Mouse (Mus musculus): ENCODE results near the gene Cand2.
A peak's percentile ranks its signal among the peaks of the same experiment; 100 is the strongest.

The Cand2 gene

GRCm38 (mm10) chr6:115773966-115774413 is 348 bp upstream of the Cand2 start:
- DNase-seq (ENCODE audit: low read depth, low spot score): peak; percentile 77

GRCm38 (mm10) chr6:115775838-115776237 is 1.5 kb downstream of the Cand2 start:
- no peak for DNase-seq (ENCODE audit: low read depth, low spot score)

GRCm38 (mm10) chr6:115776363-115776762 is 2.0 kb downstream of the Cand2 start:
- no peak for DNase-seq (ENCODE audit: low read depth, low spot score)

- DNase-seq (ENCODE audit: low read depth, low spot score): peak; percentile 63
Observed at GRCm38 (mm10) chr6:115782781-115783180, 8.4 kb downstream of the Cand2 start.

- no peak for DNase-seq (ENCODE audit: low read depth, low spot score)
Observed at GRCm38 (mm10) chr6:115791016-115791415, 16.7 kb downstream of the Cand2 start.

- DNase-seq (ENCODE audit: low read depth, low spot score): no peak
Observed at GRCm38 (mm10) chr6:115791842-115792686, 17.7 kb downstream of the Cand2 start.

GRCm38 (mm10) chr6:115792691-115793215 is 18.4 kb downstream of the Cand2 start:
- peak; percentile 31 for DNase-seq (ENCODE audit: low read depth, low spot score)

GRCm38 (mm10) chr6:115801811-115802210 is 27.5 kb downstream of the Cand2 start:
- DNase-seq (ENCODE audit: low read depth, low spot score): no peak

- DNase-seq (ENCODE audit: low read depth, low spot score): peak; percentile 85
Observed at GRCm38 (mm10) chr6:115803541-115804382, 29.4 kb downstream of the Cand2 start.

- peak; percentile 50 for DNase-seq (ENCODE audit: low read depth, low spot score)
Observed at GRCm38 (mm10) chr6:115804432-115805192, 30.3 kb downstream of the Cand2 start.

- peak; percentile 38 for DNase-seq (ENCODE audit: low read depth, low spot score)
Observed at GRCm38 (mm10) chr6:115807464-115808195, 33.3 kb downstream of the Cand2 start.

- DNase-seq (ENCODE audit: low read depth, low spot score): peak; percentile 19
Observed at GRCm38 (mm10) chr6:115808196-115808487, 33.8 kb downstream of the Cand2 start.

- peak; percentile 95 for DNase-seq (ENCODE audit: low read depth, low spot score)
Observed at GRCm38 (mm10) chr6:115808488-115809231, 34.3 kb downstream of the Cand2 start, which contains the start of gene Rpl32. TSS of gene Rpl32 (minus strand) at chr6:115808747.

- DNase-seq (ENCODE audit: low read depth, low spot score): peak; percentile 73
Observed at GRCm38 (mm10) chr6:115811606-115812005, 37.3 kb downstream of the Cand2 start.

GRCm38 (mm10) chr6:115814104-115814503 is 39.8 kb downstream of the Cand2 start:
- peak; percentile 69 for DNase-seq (ENCODE audit: low read depth, low spot score)

GRCm38 (mm10) chr6:115815041-115815440 is 40.7 kb downstream of the Cand2 start:
- DNase-seq (ENCODE audit: low read depth, low spot score): no peak

- DNase-seq (ENCODE audit: low read depth, low spot score): no peak
Observed at GRCm38 (mm10) chr6:115818129-115818528, 43.8 kb downstream of the Cand2 start.

GRCm38 (mm10) chr6:115821216-115821993 is 47.1 kb downstream of the Cand2 start:
- no peak for DNase-seq (ENCODE audit: low read depth, low spot score)

- peak; percentile 80 for DNase-seq (ENCODE audit: low read depth, low spot score)
Observed at GRCm38 (mm10) chr6:115823850-115824464, 49.6 kb downstream of the Cand2 start.

Measured in R1 (cell line).